Mouse (Mus musculus) hindbrain, embryonic 13.5 days (tissue): ENCODE measurements around the gene Zfp93. TPM values are rescaled to one million over a fixed set of nuclear protein-coding genes. Genes with fewer than 3 reads are reported as not detected.

ENCODE experiments used
- ATAC-seq: fragments of 200-750 bp; cut with Nextera tagmentation; 2 replicates; pipeline ENCODE4 v1.8.0; 2017; ENCODE audit warnings: moderate TSS enrichment; ENCODE audit not compliant: low FRiP score
- H3K27ac ChIP-seq: fragments of 300-500 bp; sonication (generic); 2 replicates; pipeline ENCODE4 v1.5.1; 2015; ENCODE audit warnings: inconsistent platforms, mild to moderate bottlenecking, moderate library complexity
- H3K27me3 ChIP-seq: fragments of 300-500 bp; sonication (generic); 2 replicates; pipeline ENCODE4 v1.6.1; 2015; ENCODE audit warnings: mild to moderate bottlenecking, inconsistent platforms
- H3K36me3 ChIP-seq: fragments of 300-500 bp; sonication (generic); 2 replicates; pipeline ENCODE4 v1.6.1; 2015; ENCODE audit warnings: mild to moderate bottlenecking, inconsistent platforms
- H3K4me1 ChIP-seq: fragments of 300-500 bp; sonication (generic); replicated peaks from 2 replicates; pipeline ENCODE4 v1.6.1; 2015; ENCODE audit warnings: inconsistent platforms
- H3K4me2 ChIP-seq: fragments of 300-500 bp; sonication (generic); 2 replicates; pipeline ENCODE4 v1.6.1; 2015; ENCODE audit warnings: inconsistent platforms, mild to moderate bottlenecking, moderate library complexity
- H3K4me3 ChIP-seq: fragments of 300-500 bp; sonication (generic); 2 replicates; pipeline ENCODE4 v1.5.1; 2015; ENCODE audit warnings: mild to moderate bottlenecking, inconsistent platforms
- H3K9ac ChIP-seq: fragments of 300-500 bp; sonication (generic); 2 replicates; pipeline ENCODE4 v1.6.1; 2015; ENCODE audit warnings: mild to moderate bottlenecking, inconsistent platforms
- H3K9me3 ChIP-seq: fragments of 300-500 bp; sonication (generic); 2 replicates; pipeline ENCODE4 v1.6.1; 2016; ENCODE audit warnings: inconsistent platforms
- WGBS: fragments of 180-500 bp; shearing (Covaris S2); methylation state at CpG from one replicate; pipeline ENCODE4 v1.1.7; 2015; 5-methylcytosine and 5-hydroxymethylcytosine counted together
- polyA plus RNA-seq: library from polyadenylated mRNA; unstranded; fragments of >200 nt; fragmentation: Nextera tagmentation; extraction: Ambion mirVana; gene quantifications from 2 replicates; pipeline ENCODE4 v1.2.1, GENCODE M21; 2015

The Zfp93 gene
- polyA plus RNA-seq, 1 experiment from 2014 or later = 6.9 TPM

DNA sequence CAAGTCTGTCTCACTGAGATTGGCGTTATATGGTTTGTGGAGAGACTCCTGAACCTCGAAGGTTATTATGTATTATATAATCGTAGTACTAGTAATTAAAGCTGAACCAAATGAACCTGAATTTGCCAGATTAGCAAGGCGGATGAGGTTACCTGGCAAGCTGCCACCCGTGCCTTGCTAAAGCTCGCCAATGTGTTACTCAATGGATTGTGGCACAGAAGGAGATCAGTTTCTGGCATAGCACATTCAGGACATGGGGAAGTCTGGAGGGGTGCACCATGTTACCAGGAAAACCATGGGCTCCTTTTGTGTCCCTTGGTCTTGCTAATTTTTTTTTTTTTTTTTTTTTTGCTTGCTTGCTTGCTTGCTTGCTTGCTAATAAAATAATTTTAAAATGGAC, 55.0 kb downstream of the Zfp93 start:
- H3K9ac ChIP-seq = no peak overlapping the region
- WGBS = 88% methylated on average over 6 of the region's 6 CpGs
- ATAC-seq = no peak

DNA sequence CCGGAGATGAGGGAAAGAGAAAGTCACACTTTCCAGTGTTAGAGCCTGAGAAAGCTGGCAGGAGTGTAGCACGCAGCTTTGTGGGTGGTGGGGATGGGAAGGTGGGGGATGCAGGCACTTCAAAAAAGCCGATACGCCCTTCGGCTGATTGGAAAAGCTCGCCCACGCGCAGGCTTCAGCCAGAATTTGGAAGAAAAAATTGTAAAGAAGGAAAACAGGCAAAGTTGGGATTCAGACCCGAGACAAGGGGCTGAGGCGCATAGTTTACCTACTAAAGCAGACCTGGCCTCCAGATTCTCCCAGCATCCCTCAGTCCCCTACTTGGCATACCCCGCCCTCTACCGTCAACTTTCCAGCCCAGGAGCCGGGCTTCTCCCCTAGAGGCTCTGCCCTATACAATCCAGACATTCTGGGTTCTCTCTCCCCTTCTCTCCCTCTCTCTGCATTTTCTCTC, 55.5 kb downstream of the Zfp93 start:
- 6% methylated on average over 13 of the region's 13 CpGs for WGBS
- ATAC-seq = peak; percentile 67; the same call in 1 of the 2 replicates
- H3K36me3 ChIP-seq = no peaks in the 10 kb centered on the region
- peaks cover 15% of the 10 kb centered on the region for H3K4me1 ChIP-seq
- H3K9me3 ChIP-seq = peaks cover 11% of the 10 kb centered on the region; the same call in 1 of the 2 replicates
- H3K4me3 ChIP-seq = peak overlapping the region; percentile 30
- peak overlapping the region; percentile 53 for H3K4me2 ChIP-seq
- peak overlapping the region; percentile 56 for H3K9ac ChIP-seq
- peak overlapping the region; percentile 50; the same call in 1 of the 2 replicates for H3K27ac ChIP-seq
- no peaks in the 10 kb centered on the region for H3K27me3 ChIP-seq

More for the DNA sequence above, 55.0 kb downstream of the Zfp93 start:
- H3K4me2 ChIP-seq = peak overlapping the region; percentile 53
- no peaks in the 10 kb centered on the region for H3K36me3 ChIP-seq
- peak overlapping the region; percentile 30; the same call in 1 of the 2 replicates for H3K4me3 ChIP-seq
- peaks cover 1% of the 10 kb centered on the region; the same call in 1 of the 2 replicates for H3K27me3 ChIP-seq
- H3K27ac ChIP-seq = peak overlapping the region; percentile 50; the same call in 1 of the 2 replicates
- H3K4me1 ChIP-seq = peaks cover 15% of the 10 kb centered on the region
- peaks cover 11% of the 10 kb centered on the region; the same call in 1 of the 2 replicates for H3K9me3 ChIP-seq

DNA sequence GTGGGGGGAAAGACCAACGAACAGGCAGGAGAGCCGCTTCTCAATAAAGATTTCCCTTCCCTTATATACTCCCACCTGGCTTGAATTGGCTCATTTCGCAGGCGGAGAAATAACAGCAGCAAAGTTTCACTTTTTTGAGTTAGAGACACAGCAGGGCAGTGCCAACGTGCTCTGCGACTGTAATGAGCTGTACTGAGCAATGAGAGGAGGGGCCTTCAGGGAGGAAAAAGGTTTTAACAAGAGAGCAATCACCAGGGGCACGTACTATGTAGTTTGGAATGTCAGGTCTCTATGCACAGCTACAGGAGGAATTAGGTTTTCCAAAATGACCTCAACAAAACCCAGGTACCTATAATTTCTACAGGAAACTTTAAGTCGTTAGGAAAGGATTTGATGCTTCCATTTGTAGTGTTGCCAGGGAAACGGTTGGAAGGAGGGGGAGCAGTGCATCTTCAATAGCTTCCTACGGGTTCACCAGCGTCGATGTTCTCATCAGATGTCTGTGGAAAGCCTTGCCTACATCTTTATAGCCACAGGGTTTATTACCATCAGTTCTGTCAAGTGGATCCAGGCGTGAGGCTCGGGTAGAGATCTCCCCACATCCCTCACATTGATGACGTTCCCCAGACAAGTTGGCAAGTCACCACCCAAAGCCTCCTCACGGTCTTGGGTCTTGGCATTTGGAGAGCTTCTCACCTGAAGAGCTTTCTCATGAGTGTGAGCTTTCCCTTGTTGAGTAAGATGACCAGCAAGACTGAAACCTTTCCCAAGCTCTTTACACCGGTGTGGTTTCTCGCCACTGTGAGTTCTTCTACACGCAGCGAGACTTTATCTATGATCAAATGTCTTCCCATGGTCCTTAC, 56.3 kb downstream of the Zfp93 start:
- Histone ChIP-seq H3K9ac (peak overlapping the region; percentile 56), H3K4me1 (peaks cover 15% of the 10 kb centered on the region), H3K27ac (peak overlapping the region; percentile 50; the same call in 1 of the 2 replicates), H3K36me3 (no peaks in the 10 kb centered on the region), H3K4me3 (peak overlapping the region; percentile 30), H3K9me3 (peaks cover 11% of the 10 kb centered on the region; the same call in 1 of the 2 replicates), H3K4me2 (peak overlapping the region; percentile 53), H3K27me3 (no peaks in the 10 kb centered on the region)
- ATAC-seq = peak; percentile 77
- 35% methylated on average over 20 of the region's 20 CpGs for WGBS

Other genes with a start within 250 kb of the Zfp93 start
- gene Vmn1r183, start 217.2 kb upstream of the Zfp93 start, polyA plus RNA-seq = not detected in 2 replicates
- 31.9 and 32.1 TPM in 2 replicates for gene Zfp180, start 188.5 kb upstream of the Zfp93 start, polyA plus RNA-seq
- 10.2 and 12.4 TPM in 2 replicates for gene Zfp112, start 158.1 kb upstream of the Zfp93 start, polyA plus RNA-seq
- 20.0 and 20.8 TPM in 2 replicates for gene Zfp235, start 136.3 kb upstream of the Zfp93 start, polyA plus RNA-seq
- gene Zfp114, start 95.4 kb upstream of the Zfp93 start, polyA plus RNA-seq = 5.0 and 5.9 TPM in 2 replicates
- gene Zfp111, start 59.0 kb upstream of the Zfp93 start, polyA plus RNA-seq = 5.3 and 5.5 TPM in 2 replicates
- gene Zfp109, start 32.9 kb upstream of the Zfp93 start, polyA plus RNA-seq = 3.8 and 3.9 TPM in 2 replicates
- gene Zfp108, start 15.6 kb upstream of the Zfp93 start, polyA plus RNA-seq = 4.3 and 5.8 TPM in 2 replicates
- 44.1 and 50.3 TPM in 2 replicates for gene Zfp61, start 30.8 kb downstream of the Zfp93 start, polyA plus RNA-seq
- 18.5 and 20.7 TPM in 2 replicates for gene Zfp94, start 46.2 kb downstream of the Zfp93 start, polyA plus RNA-seq
- gene Tescl, start 63.5 kb downstream of the Zfp93 start, polyA plus RNA-seq = 0.19 TPM in 1 of 2 replicates, not detected in the other
- not detected in 2 replicates for gene Lypd5, start 78.8 kb downstream of the Zfp93 start, polyA plus RNA-seq
- gene Kcnn4, start 99.8 kb downstream of the Zfp93 start, polyA plus RNA-seq = 1.2 and 1.5 TPM in 2 replicates
- gene Smg9, start 129.2 kb downstream of the Zfp93 start, polyA plus RNA-seq = 31.3 and 35.9 TPM in 2 replicates
- not detected in 2 replicates for gene Irgc1, start 181.9 kb downstream of the Zfp93 start, polyA plus RNA-seq
- 1.2 and 1.6 TPM in 2 replicates for gene Plaur, start 192.1 kb downstream of the Zfp93 start, polyA plus RNA-seq
- 67.2 and 67.9 TPM in 2 replicates for gene Cadm4, start 211.6 kb downstream of the Zfp93 start, polyA plus RNA-seq
- gene Zfp428, start 236.6 kb downstream of the Zfp93 start, polyA plus RNA-seq = 259 and 270 TPM in 2 replicates
- 1.1 and 1.6 TPM in 2 replicates for gene AC161166.1, start 242.0 kb downstream of the Zfp93 start, polyA plus RNA-seq